Mouse (Mus musculus) cerebellum, adult 9-11 months (tissue): ENCODE data around the gene 1810024B03Rik.
"Not testable (repeated sequence)": the region's sequence is repeated elsewhere in the genome, so short reads cannot be mapped to it uniquely, and the experiment has no call there.

Experiments used
- DNase-seq: peaks from one replicate; pipeline ENCODE4 v3.0.0; 2022

1810024B03Rik gene

DNA sequence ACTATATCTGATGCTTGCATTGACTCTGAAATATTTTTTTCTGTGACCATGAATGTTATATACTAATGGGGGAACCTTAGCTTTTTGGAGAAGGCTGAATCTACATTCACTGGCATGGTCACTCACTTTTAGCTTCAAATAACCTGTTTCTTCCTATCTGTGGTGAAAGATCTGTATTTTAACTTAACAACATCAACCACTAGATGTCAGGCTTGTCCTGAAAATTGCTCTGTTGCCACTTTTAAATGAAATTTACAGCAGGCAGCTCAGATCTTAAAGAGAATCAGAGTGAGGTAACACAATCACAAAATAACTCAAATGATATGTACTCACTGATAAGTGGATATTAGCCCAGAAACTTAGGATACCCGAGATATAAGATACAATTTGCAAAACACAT is 41.8 kb downstream of the 1810024B03Rik start:
- DNase-seq, result not testable (repeated sequence)

DNA sequence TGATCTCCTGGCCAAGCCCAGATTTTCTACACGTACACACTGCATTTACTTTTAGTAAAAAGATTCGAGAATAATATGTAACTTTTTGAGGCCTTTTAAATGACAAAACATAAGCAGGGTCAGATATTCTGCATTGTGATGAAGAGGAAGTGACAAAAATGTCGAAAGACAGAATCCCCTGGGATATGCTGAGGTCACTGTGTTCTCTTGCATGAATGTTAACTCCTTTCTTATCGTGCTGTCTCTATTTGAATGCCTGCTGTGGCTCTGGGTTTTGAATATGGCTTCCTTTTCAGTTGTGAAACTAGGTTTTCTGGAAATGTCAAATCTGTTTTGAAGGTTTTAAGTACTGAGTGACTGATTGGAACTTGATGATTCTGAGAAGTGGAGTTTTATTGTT is 42.4 kb downstream of the 1810024B03Rik start:
- no peak for DNase-seq

DNA sequence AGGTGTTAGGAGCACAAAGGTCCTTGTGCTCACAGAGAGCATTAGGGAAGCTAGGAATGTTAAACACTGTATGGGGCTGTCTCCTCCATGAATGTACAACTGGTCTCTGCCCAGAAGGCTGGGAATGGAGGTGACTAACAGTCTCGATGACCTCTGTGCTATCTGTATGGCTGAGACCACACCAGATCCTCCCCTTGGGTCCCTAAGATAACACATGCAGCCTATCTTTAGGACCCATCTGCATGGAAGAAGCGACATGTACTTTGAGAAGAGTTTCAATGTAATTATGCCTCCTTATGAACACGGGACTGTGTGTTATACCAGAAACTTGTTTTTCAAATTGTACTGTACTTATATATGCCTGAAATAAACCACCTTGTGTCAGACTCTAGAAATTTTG is 62.4 kb downstream of the 1810024B03Rik start:
- DNase-seq, result no peak

DNA sequence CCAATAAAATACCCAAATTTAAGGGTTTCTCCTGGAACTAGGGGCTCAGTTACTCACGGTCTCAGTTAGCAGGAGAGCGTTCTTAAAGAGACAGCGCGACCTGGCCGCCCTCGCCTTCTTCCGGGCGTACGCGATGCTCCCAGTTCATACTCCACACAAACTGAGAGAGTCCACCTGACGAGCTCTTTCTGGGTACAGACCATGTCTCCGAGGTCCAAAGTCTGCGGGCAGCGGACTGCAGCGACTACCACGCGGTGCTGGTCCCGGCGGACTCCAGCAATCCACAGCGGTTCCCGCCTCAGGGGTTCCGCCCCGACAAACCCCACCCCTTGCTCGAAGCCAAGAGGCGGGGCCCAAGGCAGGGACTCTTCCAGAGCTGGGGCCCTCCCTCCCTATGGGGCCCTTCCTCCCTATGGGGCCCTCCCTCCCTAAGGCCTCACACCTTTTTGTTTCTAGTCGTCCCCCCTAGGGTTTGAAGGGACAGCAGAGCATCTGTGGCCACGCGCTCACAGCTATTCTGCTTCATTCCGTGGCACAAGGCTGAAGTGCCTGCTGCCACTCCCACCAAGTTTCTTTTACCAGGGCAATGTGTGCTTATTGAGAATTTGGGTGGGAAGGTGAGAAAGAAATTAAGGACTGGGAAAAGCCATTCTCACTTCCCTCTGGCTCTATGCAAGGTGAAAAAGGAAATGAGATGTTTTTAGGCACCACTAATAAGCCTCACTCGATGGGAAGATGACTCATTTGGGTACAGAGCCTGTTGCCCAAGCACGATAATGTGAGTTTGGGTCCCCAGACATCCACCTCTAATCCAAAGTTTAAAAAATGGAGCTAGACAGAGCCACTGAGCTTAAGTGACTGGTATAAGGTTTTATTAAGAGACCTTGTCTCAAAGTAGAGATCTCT is 64.7 kb downstream of the 1810024B03Rik start, which contains the start of gene Itpripl1:
Gene Itpripl1, minus strand, starts transcription at position 285 of the 906 bp plus-strand sequence.
- peak; percentile 26 for DNase-seq

DNA sequence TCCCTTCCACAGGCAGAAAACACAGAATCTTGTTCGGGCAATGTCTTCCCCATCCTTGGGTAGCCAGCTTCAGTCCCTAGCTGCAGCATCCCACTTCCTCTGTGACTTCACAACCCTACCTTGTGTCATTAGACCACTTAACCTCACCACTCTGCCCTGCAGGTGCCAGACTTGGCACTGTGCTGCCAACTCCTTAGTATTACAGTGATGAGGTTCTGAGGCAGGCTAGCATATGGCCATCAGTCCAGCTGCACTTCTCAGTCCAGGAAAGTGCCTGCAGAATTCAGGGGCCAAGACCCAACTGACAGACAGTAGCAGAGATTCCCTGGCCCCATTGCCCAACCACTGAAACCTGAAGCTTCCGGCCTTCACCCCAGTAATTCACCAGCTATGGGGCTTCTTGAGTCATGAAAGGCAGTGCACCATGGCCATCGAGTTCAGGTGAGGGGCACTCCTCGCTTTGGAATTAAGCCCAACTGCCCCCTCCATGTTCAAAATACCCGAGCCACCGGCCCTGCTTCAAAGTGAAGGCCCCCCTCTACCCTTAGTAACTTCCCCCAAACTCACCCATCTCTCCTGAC is 65.4 kb downstream of the 1810024B03Rik start:
- DNase-seq, result no peak

DNA sequence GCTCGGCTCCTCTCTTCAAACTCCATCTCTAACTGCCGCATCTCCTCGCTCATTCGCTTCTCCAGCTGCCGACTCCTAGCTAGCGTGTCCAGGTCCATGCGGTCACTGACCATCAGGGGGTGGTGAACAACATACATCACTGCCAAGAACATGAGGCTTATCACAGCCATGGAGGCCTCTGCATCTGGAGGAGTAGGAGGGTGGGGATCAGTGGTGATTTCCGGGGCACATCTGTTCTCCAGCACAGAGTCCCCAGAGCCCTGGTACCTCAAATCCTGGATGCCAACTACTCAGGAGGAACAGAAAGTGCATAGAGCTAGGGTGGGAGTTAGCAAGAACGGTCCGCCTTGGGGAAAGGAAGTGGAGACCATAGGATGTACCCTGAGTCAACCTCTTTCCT is 66.0 kb downstream of the 1810024B03Rik start:
- DNase-seq, result no peak

DNA sequence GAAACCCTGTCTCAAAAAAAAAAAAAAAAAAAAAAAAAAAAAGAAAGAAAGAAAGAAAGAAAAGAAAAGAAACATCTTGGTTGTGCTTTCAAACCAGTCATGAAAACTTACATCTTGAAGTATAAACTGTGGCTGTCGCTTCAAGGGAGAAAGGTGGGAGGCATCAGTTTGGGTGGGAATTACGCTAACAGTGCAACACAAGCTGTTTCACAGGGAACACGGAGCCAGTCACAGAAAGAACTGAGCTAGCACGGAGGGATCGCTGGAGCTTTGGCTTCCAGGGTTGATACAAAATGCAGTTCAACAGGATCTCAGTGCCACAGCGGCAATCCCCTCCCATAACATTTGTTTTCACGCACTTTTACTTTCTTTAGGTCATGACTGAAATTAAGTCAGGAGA is 68.1 kb downstream of the 1810024B03Rik start:
- no peak for DNase-seq

DNA sequence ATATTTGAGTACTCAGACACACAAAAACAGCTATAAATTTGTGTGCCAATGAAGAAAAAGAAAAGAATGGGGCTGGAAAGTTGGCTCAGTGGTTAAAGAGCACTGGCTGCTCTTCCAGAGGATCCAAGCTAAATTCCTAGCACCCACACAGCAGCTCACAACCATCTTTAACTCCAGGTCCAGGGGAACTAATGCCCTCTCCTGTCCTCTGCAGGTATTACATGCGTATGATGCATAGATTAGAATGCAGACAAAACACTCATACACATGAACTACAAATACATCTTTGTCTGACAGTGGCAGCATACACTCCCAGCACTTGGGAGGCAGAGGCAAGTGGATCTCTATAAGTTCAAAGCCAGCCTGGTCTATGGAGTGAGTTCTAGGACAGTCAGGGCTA is 68.5 kb downstream of the 1810024B03Rik start:
- DNase-seq, result no peak

DNA sequence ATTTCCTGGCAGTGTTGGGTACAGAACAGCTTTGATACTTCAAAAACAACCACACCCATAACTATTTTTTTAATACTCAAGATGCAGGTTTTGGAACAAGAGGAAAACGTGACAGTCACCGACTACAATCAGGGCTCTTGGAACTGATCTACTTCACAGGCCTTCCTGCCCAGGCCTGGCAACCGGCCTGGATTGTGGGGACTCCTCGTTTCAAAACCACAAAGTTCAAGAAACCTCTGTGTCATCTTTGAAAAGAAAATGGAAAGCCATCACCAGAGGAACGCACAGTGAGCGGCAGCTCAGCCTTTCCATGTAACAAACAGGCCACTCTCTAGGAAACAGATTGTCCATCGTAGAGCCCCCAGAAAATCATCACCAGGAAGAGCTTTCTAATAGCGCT is 69.0 kb downstream of the 1810024B03Rik start:
- no peak for DNase-seq

DNA sequence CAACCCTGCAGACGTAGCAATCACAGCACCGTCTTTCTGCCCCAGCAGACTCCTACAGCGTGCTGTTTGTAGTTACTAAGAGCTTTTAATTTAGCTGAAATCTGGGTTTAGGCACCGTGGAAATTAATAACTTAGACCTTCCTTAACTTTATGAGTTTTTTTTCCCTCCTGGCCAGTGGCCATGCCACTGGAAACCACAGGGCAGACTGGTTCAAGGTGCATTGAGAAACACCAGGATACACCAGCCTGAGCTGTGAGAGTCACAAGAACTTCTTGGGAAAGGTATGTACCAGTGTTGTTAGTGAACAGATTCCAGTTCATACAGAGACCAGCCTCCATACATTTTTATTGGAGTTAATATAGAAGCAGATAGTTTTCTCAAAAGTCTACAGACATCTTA is 69.6 kb downstream of the 1810024B03Rik start:
- DNase-seq, result no peak

DNA sequence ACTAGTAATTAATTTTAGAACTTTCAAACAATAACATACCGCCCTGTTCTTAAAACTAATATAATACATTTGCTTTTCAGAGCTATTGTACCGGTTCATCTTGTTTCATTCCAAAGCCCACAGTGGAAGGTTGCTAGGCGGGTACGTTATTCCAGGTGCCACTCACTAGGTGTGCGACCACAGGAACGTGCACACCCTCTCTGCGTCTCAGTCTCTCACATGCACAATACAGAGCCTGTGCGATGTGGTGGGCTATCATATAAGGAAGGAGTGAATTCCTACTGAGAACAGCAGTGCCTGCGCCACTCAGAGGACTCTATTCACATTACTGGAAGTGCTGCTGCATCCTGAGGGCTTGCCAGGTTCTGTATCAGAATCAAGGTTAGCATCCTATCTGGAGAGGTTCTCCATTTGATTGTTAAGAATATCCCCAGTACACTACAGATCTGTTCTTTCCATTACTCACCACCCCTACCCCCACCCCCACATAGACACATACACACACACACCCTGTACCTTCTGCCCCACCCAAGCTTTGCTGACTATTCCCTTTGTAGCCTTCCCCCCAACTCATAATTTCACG is 70.2 kb downstream of the 1810024B03Rik start:
- DNase-seq, result no peak

DNA sequence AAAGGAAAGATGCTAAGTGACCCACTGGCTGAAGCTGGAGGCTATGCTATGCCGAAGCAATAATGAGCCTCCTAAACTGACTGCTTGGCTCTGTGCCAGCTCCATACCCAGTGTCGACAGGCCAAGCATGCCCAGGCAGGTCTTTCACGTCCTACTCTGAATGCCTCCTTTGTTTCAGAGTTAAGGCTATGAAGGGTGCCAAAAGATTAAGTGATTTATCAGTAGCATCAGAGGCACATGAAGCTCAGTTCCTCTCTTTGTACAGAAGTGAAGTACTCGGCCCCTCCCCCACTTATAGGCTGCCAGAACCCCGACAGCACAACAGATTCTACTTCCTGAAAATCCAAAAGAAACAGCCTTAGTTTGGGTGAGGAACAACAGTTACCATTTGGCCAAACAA is 71.1 kb downstream of the 1810024B03Rik start:
- no peak for DNase-seq
